Mouse (Mus musculus) fibroblast of lung, adult 2 months (primary cell): ENCODE measurements around the gene Gper1.

ENCODE experiments used
- DNase-seq: peaks from one replicate; pipeline ENCODE4 v3.0.0-alpha.2; 2011; ENCODE audit warnings: low read depth

Gene Gper1

DNA sequence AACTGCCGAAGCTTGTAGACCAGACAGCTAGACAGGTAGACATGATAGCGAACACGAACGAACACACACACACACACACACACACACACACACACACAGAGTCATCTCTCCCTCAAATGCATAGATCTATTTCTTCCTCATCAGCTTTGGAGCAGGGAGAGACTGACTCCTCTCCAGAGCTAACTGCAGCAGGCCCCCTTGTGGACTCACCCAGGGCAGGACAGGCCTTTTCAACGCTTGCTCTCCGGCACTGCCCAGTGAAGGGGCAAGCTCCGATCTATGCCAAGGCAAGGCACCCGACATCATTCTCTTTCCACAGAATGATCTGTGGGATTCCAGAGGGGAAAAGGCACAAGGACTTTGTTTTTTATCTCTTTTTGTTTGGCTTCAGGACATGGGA, 22.3 kb downstream of the Gper1 start:
- no peak for DNase-seq

- DNase-seq: no peak
These were observed 25.1 kb downstream of the Gper1 start for GRCm38 (mm10) chr5:139448025-139448424.

DNA sequence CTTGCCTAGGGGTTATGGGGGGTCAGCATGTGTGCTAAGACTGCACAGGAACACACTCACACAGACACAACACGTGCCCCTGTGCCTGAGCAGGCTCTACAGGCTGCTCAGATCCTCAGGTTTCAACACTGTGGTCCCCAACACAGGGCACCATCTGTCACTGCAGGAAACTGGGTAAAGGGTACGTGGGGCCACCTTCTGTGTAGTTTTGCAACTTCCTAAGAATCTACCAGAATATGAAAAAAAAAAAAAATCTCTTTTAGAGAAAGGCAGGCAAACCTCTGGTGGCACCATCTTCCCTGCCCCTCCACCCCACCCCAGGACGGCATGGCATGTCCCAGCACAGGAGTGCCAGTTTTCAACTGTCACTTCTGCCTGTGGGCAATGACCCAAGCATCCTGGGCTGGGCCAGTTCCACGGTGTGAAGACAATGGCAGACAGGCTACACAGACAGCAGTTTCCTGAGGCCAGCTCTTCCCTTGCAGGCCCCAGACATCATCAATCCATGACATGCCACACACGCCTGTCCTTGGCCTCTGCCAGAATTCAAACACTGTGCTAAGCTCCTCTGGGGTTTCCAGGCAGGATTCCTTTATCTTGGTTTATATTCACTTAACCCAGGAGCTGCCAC, 26.3 kb downstream of the Gper1 start:
- DNase-seq: no peak

DNA sequence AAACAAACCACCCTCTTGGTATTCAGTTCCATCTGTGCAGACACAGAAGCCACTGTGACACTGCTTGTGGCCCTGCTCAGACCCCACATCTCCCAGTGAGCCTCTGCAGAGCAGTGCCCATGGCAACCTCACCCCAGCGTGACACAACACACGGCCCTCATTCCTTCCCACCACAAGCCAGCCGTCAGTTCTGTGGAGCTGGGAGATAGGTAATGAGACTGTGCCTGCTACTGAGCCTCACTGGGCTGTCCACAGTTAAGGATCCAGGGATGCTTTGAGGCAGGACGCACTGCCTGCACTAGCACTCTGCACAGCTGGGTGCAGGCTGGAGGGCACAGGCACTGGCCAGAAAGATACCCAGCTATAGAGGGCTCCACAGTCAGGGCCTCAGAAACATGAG, 27.0 kb downstream of the Gper1 start:
- no peak for DNase-seq

- no peak for DNase-seq
These were observed 30.1 kb downstream of the Gper1 start for GRCm38 (mm10) chr5:139453031-139453430.

DNA sequence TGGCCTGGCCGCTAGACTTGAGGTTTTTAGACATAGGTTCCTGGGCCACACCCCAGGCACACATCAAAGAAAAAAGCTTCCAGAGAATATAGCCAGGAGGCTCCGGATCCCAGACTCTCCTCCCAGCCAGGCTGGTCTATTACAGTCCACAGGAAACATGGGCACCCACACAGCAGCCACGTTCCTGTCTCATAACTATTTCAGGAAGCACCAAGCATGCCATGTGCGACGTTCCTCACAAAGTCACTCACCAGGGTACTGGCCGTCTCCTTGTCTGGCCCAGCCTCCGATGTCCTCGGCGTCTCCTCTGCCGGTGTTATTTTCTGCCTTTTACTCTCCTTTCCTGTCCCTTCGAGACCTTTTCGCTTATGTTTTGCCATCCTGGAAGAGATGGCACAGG, 32.2 kb downstream of the Gper1 start:
- no peak for DNase-seq

DNA sequence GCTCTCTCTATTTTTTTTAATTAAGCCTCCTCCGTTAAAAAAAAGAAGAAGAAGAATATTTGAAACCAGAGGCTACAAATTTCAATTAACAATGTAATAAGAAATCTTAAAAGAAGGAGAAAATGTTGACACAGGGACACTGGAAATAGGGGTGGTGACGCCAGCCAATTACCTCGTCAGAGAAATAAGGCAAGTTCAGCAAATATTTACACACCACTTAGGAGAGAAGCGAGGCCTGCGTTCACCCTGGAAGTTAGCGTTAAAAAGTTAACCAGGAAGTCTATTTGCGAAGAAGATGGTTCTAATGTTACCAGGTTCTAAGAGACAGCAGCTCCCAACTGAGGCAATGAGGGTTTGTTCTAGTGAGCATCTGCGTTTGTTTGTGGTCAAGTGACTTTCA, 34.3 kb downstream of the Gper1 start:
- DNase-seq: no peak

GRCm38 (mm10) chr5:139459938-139460337, 37.0 kb downstream of the Gper1 start:
- DNase-seq: no peak

DNA sequence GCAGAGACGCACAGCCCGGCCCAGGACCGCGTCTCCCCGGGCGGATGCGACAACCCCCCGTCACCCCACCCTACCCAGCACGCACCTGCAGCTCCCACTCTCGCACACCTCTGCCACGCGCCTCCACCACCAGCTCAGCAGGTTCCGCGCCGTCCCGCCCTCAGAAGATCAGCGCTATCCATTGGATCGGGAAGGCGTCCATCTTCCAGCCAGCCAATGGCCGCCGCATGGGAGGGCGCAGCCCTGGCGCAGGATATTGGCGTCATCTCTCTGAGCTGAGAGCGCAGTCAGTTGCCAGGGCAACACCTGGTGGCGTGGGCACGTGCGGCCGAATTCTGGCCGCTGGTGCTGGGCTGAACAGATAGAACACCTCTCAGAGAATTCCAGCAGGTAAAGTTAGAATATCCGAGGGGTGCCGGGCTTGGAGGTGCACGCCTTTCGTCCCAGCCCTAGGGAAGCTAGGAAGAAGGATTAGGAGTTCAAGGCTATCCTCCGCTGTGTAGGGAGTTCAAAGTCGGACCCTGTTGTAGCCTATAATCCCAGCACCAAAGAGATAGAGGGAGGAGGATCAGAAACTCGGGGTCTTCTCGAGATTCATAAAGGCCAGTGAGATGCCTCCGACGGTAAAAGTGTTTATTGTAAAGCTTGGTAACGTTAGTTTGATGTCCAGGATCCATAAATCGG, 37.6 kb downstream of the Gper1 start, which contains the start of gene 3110082I17Rik:
3110082I17Rik (minus strand) TSS at position 144 of the 684 bp plus-strand sequence.
- DNase-seq: peak; percentile 84

DNA sequence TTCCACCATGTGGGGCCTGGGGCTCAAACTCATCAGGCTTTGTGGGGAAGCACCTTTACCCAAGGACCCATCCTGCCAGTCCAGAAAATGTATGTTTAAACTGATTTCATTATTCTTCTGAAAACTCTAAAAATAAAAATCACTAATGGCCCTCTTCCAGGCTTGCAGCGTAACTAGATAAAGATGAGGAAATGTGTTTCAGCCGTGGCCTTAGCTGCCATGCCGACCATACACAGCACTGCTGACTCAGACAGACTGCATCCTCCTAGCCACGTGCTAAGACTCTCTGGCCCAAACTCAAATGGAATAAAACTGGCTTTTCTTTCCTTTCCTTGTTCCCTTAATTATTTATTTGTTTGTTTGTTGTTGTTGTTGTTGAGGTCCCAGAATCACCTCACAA, 41.9 kb downstream of the Gper1 start:
- DNase-seq: no peak

DNA sequence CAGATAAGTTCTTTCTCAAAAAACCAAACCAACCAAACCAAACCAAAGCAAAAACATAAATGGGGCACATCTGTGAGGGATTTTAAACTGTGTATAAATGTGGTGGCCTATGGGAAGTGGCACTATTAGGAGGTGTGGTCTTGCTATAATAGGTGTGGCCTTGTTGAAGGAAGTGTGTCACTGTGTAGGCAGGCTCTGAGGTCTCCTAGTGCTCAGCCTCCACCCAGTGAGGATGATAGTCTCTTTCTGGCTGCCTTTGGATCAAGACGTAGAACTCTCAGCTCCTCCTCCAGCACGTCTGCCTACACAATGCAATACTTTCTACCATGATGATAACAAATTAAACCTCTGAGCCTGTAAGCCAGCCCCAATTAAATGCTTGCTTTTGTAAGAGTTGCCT, 43.4 kb downstream of the Gper1 start:
- DNase-seq: no peak

- DNase-seq: no peak
These were observed 43.9 kb downstream of the Gper1 start for GRCm38 (mm10) chr5:139466801-139467200.

DNA sequence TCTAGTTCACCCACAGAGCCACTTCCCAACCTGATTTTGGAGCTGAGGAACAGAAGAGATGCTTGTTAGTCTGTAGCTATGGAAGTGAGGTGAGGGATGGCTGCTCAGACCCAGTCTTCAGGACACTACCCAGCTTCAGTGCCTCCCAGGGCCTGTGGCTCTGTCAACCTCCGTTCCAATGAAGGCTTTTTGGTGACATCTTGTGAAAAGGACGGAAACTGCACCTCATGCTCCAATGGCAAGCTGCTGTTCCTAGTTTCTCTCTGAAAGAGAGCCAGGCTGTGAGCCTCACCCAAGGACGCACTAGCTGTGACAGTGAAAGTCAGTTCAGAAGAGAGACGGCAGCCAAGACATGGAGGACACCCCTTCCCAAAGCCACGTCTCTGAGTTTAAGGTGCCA, 45.0 kb downstream of the Gper1 start:
- no peak for DNase-seq

- DNase-seq: no peak
These were observed 51.8 kb downstream of the Gper1 start for GRCm38 (mm10) chr5:139474741-139475140.
